Mouse (Mus musculus): ENCODE measurements around the gene Figla.

DNA sequence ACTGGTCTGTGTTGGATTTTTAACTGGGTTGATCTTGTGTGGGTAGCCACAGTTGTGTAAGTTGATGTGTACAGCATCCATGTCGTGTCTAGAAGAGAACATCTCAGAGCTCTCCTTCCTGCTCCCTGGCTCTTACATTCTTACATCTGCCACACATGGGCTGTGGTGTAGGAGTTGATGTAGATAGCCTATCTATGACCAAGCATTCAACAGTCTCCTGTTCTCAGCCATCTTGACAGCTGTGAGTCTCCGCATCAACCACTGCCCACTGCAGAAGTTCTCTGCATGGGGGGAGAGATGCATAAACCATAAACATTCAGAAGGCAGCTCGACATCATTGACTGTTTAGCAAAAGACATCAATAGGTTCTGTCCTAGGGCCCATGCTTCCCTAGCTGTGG, 53.9 kb downstream of the Figla start:
- TF ChIP-seq GATA1 (IDR thresholded peaks at IDR 0.05; ENCODE audit: low read length) (no peak), TAL1 (IDR thresholded peaks at IDR 0.05; ENCODE audit: low read length) (no peak)

All from erythroblast, embryonic 14.5 days (primary cell).